Mouse (Mus musculus) layer of hippocampus, adult 11-12 months (tissue): ENCODE measurements around the gene Gm44579.

Experiments used
- DNase-seq: peaks from one replicate; pipeline ENCODE4 v3.0.0; 2022; ENCODE audit warnings: low spot score

Gene Gm44579

GRCm38 (mm10) chr15:98167645-98168621 is 52.8 kb downstream of the Gm44579 start:
- DNase-seq = peak; percentile 91

- no peak for DNase-seq
Observed at GRCm38 (mm10) chr15:98166963-98167644, 53.7 kb downstream of the Gm44579 start, which contains the start of gene Ccdc184. Ccdc184 (plus strand) TSS chr15:98167158.

GRCm38 (mm10) chr15:98165525-98165924 is 55.3 kb downstream of the Gm44579 start, which contains the start of gene Asb8:
Asb8 (minus strand) TSS chr15:98165625.
- DNase-seq = no peak

GRCm38 (mm10) chr15:98162561-98162960 is 58.2 kb downstream of the Gm44579 start:
- no peak for DNase-seq

- DNase-seq = no peak
Observed at GRCm38 (mm10) chr15:98161026-98161805, 59.6 kb downstream of the Gm44579 start.

- DNase-seq = no peak
Observed at GRCm38 (mm10) chr15:98157253-98157652, 63.5 kb downstream of the Gm44579 start.

- DNase-seq = no peak
Observed at GRCm38 (mm10) chr15:98155944-98156343, 64.8 kb downstream of the Gm44579 start.

- no peak for DNase-seq
Observed at GRCm38 (mm10) chr15:98155272-98155671, 65.5 kb downstream of the Gm44579 start.

GRCm38 (mm10) chr15:98154631-98155030 is 66.1 kb downstream of the Gm44579 start:
- no peak for DNase-seq

GRCm38 (mm10) chr15:98154146-98154545 is 66.6 kb downstream of the Gm44579 start:
- DNase-seq = no peak

- DNase-seq = no peak
Observed at GRCm38 (mm10) chr15:98153625-98154024, 67.2 kb downstream of the Gm44579 start.

GRCm38 (mm10) chr15:98152916-98153315 is 67.9 kb downstream of the Gm44579 start:
- DNase-seq = no peak

GRCm38 (mm10) chr15:98149166-98149602 is 71.6 kb downstream of the Gm44579 start:
- no peak for DNase-seq

- no peak for DNase-seq
Observed at GRCm38 (mm10) chr15:98148356-98148755, 72.4 kb downstream of the Gm44579 start.

GRCm38 (mm10) chr15:98145559-98146181 is 75.1 kb downstream of the Gm44579 start:
- DNase-seq = peak; percentile 94

- DNase-seq = no peak
Observed at GRCm38 (mm10) chr15:98144861-98145507, 75.8 kb downstream of the Gm44579 start.

GRCm38 (mm10) chr15:98142515-98142914 is 78.3 kb downstream of the Gm44579 start:
- DNase-seq = no peak

- DNase-seq = no peak
Observed at GRCm38 (mm10) chr15:98140809-98141208, 80.0 kb downstream of the Gm44579 start.

GRCm38 (mm10) chr15:98139763-98140162 is 81.0 kb downstream of the Gm44579 start:
- no peak for DNase-seq

GRCm38 (mm10) chr15:98136871-98137270 is 83.9 kb downstream of the Gm44579 start:
- DNase-seq = no peak
